Mouse (Mus musculus) heart, adult 2 months (tissue): ENCODE data around the gene Inpp5d.

Experiments
- CTCF ChIP-seq: fragments of 200-600 bp; IDR thresholded peaks from 2 replicates; pipeline ENCODE4 v1.8.1; 2022; ENCODE audit warnings: antibody characterized with exemption, mild to moderate bottlenecking, moderate library complexity
- POLR2A ChIP-seq: fragments of 200-500 bp; IDR thresholded peaks from 2 replicates; pipeline ENCODE4 v1.6.1; 2011; ENCODE audit warnings: mild to moderate bottlenecking, low read depth, low read length, control low read depth; ENCODE audit not compliant: insufficient read depth

DNA sequence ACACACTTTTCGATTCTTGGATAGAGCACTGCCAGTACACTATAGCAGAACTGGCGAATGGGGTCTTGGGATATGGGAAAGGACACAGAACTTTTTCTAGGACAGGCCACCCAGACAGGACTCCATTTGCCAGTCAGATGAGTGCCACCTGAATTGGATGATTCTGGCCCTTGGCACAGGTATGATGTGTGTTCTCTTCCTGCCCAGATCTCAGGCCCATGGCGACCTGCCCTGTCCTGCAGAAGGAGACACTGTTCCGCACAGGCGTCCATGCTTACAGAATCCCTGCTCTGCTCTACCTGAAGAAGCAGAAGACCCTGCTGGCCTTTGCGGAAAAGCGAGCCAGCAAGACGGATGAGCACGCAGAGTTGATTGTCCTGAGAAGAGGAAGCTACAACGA lies 25.4 kb upstream of the Inpp5d start:
- no peak for TF ChIP-seq CTCF
- no peak for TF ChIP-seq POLR2A
